Mouse (Mus musculus) embryonic fibroblast, embryonic 13.5 days (primary cell): ENCODE results near the gene Fcmr. TPM values are rescaled to one million over a fixed set of nuclear protein-coding genes. Genes with fewer than 3 reads are reported as not detected.

Experiments
- H3K27ac ChIP-seq: 2 replicates; pipeline ENCODE4 v1.5.1; 2012; ENCODE audit warnings: low read length, control low read depth, inconsistent platforms; ENCODE audit not compliant: insufficient read depth
- H3K4me1 ChIP-seq: 2 replicates; pipeline ENCODE4 v1.6.1; 2011; ENCODE audit warnings: low read length; ENCODE audit not compliant: control insufficient read depth, insufficient read depth
- H3K4me3 ChIP-seq: 2 replicates; pipeline ENCODE4 v1.5.1; 2011; ENCODE audit warnings: mild to moderate bottlenecking, control low read depth, low read length; ENCODE audit not compliant: insufficient read depth
- CTCF ChIP-seq: IDR thresholded peaks from 2 replicates; pipeline ENCODE4 v1.5.1; 2011; ENCODE audit warnings: mild to moderate bottlenecking, control low read depth, low read length, moderate library complexity, borderline replicate concordance; ENCODE audit not compliant: insufficient read depth
- POLR2A ChIP-seq: IDR thresholded peaks from 2 replicates; pipeline ENCODE4 v1.6.1; 2011; ENCODE audit warnings: low read depth, mild to moderate bottlenecking, control low read depth, low read length, moderate library complexity
- polyA plus RNA-seq: library from polyadenylated mRNA; stranded (reverse); fragments of >200 nt; gene quantifications from 2 replicates; pipeline ENCODE4 v1.2.4, GENCODE M21; 2011; ENCODE audit warnings: low read depth; ENCODE audit not compliant: missing spikeins, insufficient read length

Gene Fcmr
- polyA plus RNA-seq, 1 experiment: not detected

- Histone ChIP-seq H3K4me3 (no peak overlapping the region), H3K4me1 (no peaks in the 10 kb centered on the region), H3K27ac (no peak overlapping the region)
- TF ChIP-seq POLR2A: no peak
- TF ChIP-seq CTCF: no peak
Measured at GRCm38 (mm10) chr1:130835161-130835936, 30.1 kb upstream of the Fcmr start.

GRCm38 (mm10) chr1:130838288-130838687 is 27.2 kb upstream of the Fcmr start:
- Histone ChIP-seq H3K4me1 (no peaks in the 10 kb centered on the region), H3K27ac (no peak overlapping the region), H3K4me3 (no peak overlapping the region)
- TF ChIP-seq CTCF (no peak), POLR2A (no peak)

GRCm38 (mm10) chr1:130840599-130841379 is 24.7 kb upstream of the Fcmr start:
- TF ChIP-seq CTCF: no peak
- H3K4me1 ChIP-seq: no peaks in the 10 kb centered on the region
- no peak overlapping the region for H3K27ac ChIP-seq
- H3K4me3 ChIP-seq: no peak overlapping the region

- no peak overlapping the region for H3K4me3 ChIP-seq
- TF ChIP-seq POLR2A (no peak), CTCF (no peak)
- H3K4me1 ChIP-seq: no peaks in the 10 kb centered on the region
- no peak overlapping the region for H3K27ac ChIP-seq
Measured at GRCm38 (mm10) chr1:130841621-130842020, 23.8 kb upstream of the Fcmr start.

GRCm38 (mm10) chr1:130844516-130844915 is 21.0 kb upstream of the Fcmr start:
- no peak overlapping the region for H3K4me3 ChIP-seq
- H3K27ac ChIP-seq: no peak overlapping the region
- H3K4me1 ChIP-seq: no peaks in the 10 kb centered on the region
- TF ChIP-seq CTCF: no peak
- TF ChIP-seq POLR2A: no peak

GRCm38 (mm10) chr1:130849530-130850214 is 15.8 kb upstream of the Fcmr start:
- no peaks in the 10 kb centered on the region for H3K4me1 ChIP-seq
- no peak overlapping the region for H3K27ac ChIP-seq
- no peak for TF ChIP-seq CTCF
- no peak for TF ChIP-seq POLR2A
- no peak overlapping the region for H3K4me3 ChIP-seq

- TF ChIP-seq POLR2A: no peak
- TF ChIP-seq CTCF: no peak
Measured at GRCm38 (mm10) chr1:130850405-130850804, 15.1 kb upstream of the Fcmr start.

GRCm38 (mm10) chr1:130854819-130855218 is 10.7 kb upstream of the Fcmr start:
- no peaks in the 10 kb centered on the region for H3K4me1 ChIP-seq
- H3K27ac ChIP-seq: no peak overlapping the region
- TF ChIP-seq POLR2A (no peak), CTCF (no peak)
- no peak overlapping the region for H3K4me3 ChIP-seq

More at GRCm38 (mm10) chr1:130850405-130850804, 15.1 kb upstream of the Fcmr start:
- no peak overlapping the region for H3K27ac ChIP-seq
- no peaks in the 10 kb centered on the region for H3K4me1 ChIP-seq
- H3K4me3 ChIP-seq: no peak overlapping the region

GRCm38 (mm10) chr1:130855723-130856122 is 9.7 kb upstream of the Fcmr start:
- Histone ChIP-seq H3K4me3 (no peak overlapping the region), H3K4me1 (no peaks in the 10 kb centered on the region), H3K27ac (no peak overlapping the region)
- TF ChIP-seq POLR2A (no peak), CTCF (no peak)
